Mouse (Mus musculus): ENCODE data around the gene Fam129c. TPM values are rescaled to one million over a fixed set of nuclear protein-coding genes. Genes with fewer than 3 reads are reported as not detected.

The Fam129c gene
- polyA plus RNA-seq, 1 experiment from 2014 or later, result 1.2 TPM

DNA sequence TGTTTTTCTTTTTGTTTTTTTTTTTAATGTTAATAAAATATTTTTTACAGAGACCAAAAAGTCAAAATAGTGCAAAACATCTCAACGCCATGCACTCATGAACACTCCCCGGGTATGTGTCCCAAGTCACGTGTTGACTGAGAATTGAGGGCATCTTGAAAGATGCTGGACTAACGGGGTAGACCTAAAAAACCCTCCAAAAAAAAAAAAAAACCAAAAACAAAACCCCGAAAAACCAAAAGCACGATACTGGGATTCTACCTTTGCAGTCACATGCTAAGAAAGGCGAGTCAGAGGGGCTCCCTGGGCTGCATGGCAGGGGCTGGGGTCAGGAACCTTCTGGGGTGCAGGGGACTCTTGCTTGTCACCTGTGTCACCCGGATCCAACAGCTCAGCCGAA is 29.3 kb downstream of the Fam129c start:
- ATAC-seq (no peak), DNase-seq (ENCODE audit: low spot score) (no peak)
- TF ChIP-seq CTCF (IDR thresholded peaks at IDR 0.05) (no peak), EP300 (IDR thresholded peaks at IDR 0.05) (no peak)
- Histone ChIP-seq H3K4me2 (replicated peaks; ENCODE audit: low read depth, low read length) (no peak overlapping the region), H3K27ac (ENCODE audit: low read length) (no peak overlapping the region), H3K36me3 (ENCODE audit: insufficient read depth, low read length) (peaks cover 29% of the 10 kb centered on the region), H3K4me1 (ENCODE audit: insufficient read depth, low read depth, low read length) (peaks cover 13% of the 10 kb centered on the region; the same call in 1 of the 2 replicates), H3K9me3 (ENCODE audit: low read length) (no peaks in the 10 kb centered on the region), H3K27me3 (replicated peaks; ENCODE audit: insufficient read depth, low read length) (0 out of 2 replicates have a peak, but pooled peaks cover 7% of the 10 kb centered on the region), H3K9ac (replicated peaks; ENCODE audit: low read depth) (no peak overlapping the region), H3K4me3 (ENCODE audit: low read depth, low read length) (no peak overlapping the region)
- WGBS, result 77% methylated on average over 9 of the region's 9 CpGs

GRCm38 (mm10) chr8:71627265-71628099 is 30.0 kb downstream of the Fam129c start:
- ATAC-seq (peak; percentile 32; the same call in 1 of the 2 replicates), DNase-seq (ENCODE audit: low spot score) (peak; percentile 32)
- peaks cover 22% of the 10 kb centered on the region for H3K36me3 ChIP-seq (ENCODE audit: insufficient read depth, low read length)
- peak overlapping the region; percentile 66 for H3K27ac ChIP-seq (ENCODE audit: low read length)
- no peak overlapping the region for H3K9ac ChIP-seq (replicated peaks; ENCODE audit: low read depth)
- no peak overlapping the region for H3K4me3 ChIP-seq (ENCODE audit: low read depth, low read length)
- TF ChIP-seq EP300 (IDR thresholded peaks at IDR 0.05), result no peak
- TF ChIP-seq CTCF (IDR thresholded peaks at IDR 0.05), result peak; percentile 33; the same call in 1 of the 2 replicates
- H3K4me2 ChIP-seq (replicated peaks; ENCODE audit: low read depth, low read length), result 0 out of 2 replicates have a peak overlapping the region, but pooled peaks have one; percentile 11
- no peaks in the 10 kb centered on the region for H3K9me3 ChIP-seq (ENCODE audit: low read length)
- peaks cover 13% of the 10 kb centered on the region; the same call in 1 of the 2 replicates for H3K4me1 ChIP-seq (ENCODE audit: insufficient read depth, low read depth, low read length)
- WGBS, result 39% methylated on average over 9 of the region's 9 CpGs
- 0 out of 2 replicates have a peak, but pooled peaks cover 7% of the 10 kb centered on the region for H3K27me3 ChIP-seq (replicated peaks; ENCODE audit: insufficient read depth, low read length)

GRCm38 (mm10) chr8:71628396-71629095 is 31.1 kb downstream of the Fam129c start:
- H3K27ac ChIP-seq (ENCODE audit: low read length), result peak overlapping the region; percentile 66
- 0 out of 2 replicates have a peak, but pooled peaks cover 7% of the 10 kb centered on the region for H3K27me3 ChIP-seq (replicated peaks; ENCODE audit: insufficient read depth, low read length)
- H3K4me1 ChIP-seq (ENCODE audit: insufficient read depth, low read depth, low read length), result peaks cover 13% of the 10 kb centered on the region; the same call in 1 of the 2 replicates
- peak overlapping the region; percentile 48; the same call in 1 of the 2 replicates for H3K9ac ChIP-seq (replicated peaks; ENCODE audit: low read depth)
- peaks cover 11% of the 10 kb centered on the region for H3K36me3 ChIP-seq (ENCODE audit: insufficient read depth, low read length)
- DNase-seq (ENCODE audit: low spot score) (peak; percentile 47), ATAC-seq (no peak)
- 5% methylated on average over 16 of the region's 16 CpGs for WGBS
- H3K4me3 ChIP-seq (ENCODE audit: low read depth, low read length), result peak overlapping the region; percentile 39
- TF ChIP-seq EP300 (IDR thresholded peaks at IDR 0.05) (0 out of 2 replicates have a peak, but pooled peaks have one; percentile 1), CTCF (IDR thresholded peaks at IDR 0.05) (no peak)
- peak overlapping the region; percentile 91 for H3K4me2 ChIP-seq (replicated peaks; ENCODE audit: low read depth, low read length)
- H3K9me3 ChIP-seq (ENCODE audit: low read length), result no peaks in the 10 kb centered on the region

DNA sequence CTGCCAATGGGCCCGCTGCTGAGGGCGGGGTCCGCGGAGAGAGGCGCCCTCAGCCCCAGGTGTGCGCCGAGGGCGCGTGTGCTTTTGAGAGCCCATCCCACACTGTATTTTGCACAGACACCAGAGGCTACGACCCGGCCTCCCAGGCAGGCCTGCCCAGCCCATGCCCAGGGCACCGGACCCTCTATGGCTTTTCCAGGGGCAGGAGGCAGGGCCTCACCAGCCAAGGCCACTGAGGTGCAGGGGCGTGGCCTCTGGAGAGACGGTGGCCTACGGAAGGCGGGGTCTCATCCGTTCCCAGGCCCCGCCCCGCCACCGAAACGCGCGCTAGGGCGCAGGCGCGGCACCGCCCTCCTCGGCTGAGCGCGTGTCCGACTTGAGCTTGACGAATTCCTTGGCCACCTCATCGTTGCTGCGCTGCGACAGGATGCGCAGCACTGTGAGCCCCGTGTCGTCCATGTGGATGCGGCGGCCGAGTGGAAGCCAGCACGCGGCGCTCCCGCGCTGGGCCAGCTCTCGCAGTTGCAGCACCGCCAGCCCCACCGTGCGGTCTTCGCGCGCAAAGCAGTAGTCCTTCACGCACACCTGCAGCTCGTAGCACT is 31.7 kb downstream of the Fam129c start:
- ATAC-seq (peak; percentile 89), DNase-seq (ENCODE audit: low spot score) (peak; percentile 94)
- peak overlapping the region; percentile 38; the same call in 1 of the 2 replicates for H3K27ac ChIP-seq (ENCODE audit: low read length)
- H3K4me1 ChIP-seq (ENCODE audit: insufficient read depth, low read depth, low read length), result peaks cover 13% of the 10 kb centered on the region; the same call in 1 of the 2 replicates
- peaks cover 5% of the 10 kb centered on the region for H3K36me3 ChIP-seq (ENCODE audit: insufficient read depth, low read length)
- peak overlapping the region; percentile 91 for H3K4me2 ChIP-seq (replicated peaks; ENCODE audit: low read depth, low read length)
- H3K27me3 ChIP-seq (replicated peaks; ENCODE audit: insufficient read depth, low read length), result 0 out of 2 replicates have a peak, but pooled peaks cover 11% of the 10 kb centered on the region
- H3K9me3 ChIP-seq (ENCODE audit: low read length), result no peaks in the 10 kb centered on the region
- peak overlapping the region; percentile 48; the same call in 1 of the 2 replicates for H3K9ac ChIP-seq (replicated peaks; ENCODE audit: low read depth)
- H3K4me3 ChIP-seq (ENCODE audit: low read depth, low read length), result peak overlapping the region; percentile 39
- under 1% methylated on average over 50 of the region's 55 CpGs for WGBS
- TF ChIP-seq CTCF (IDR thresholded peaks at IDR 0.05) (peak; percentile 70), EP300 (IDR thresholded peaks at IDR 0.05) (no peak)

DNA sequence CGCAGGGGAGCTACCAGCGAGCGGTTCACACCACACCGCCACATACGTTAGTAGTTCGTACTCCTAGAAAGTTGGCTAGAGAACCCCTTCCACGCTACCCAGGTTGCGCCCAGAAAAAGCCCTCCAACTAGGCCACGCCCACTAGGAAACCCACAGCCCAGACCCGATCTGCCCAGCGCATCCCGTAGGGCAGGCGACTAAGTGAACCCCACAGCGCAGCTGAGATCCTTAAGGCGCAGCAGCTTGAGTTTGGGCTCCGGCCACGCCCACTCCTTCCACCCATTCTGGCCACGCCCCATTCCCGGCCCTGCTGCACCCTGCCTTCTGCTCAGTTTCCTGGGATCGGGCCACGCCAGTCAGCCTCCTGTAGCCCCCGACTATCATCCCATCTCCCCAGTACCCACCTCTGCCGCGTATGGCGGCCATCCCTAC is 32.3 kb downstream of the Fam129c start:
- WGBS, result 2% methylated on average over 25 of the region's 25 CpGs
- no peaks in the 10 kb centered on the region for H3K36me3 ChIP-seq (ENCODE audit: insufficient read depth, low read length)
- no peaks in the 10 kb centered on the region for H3K9me3 ChIP-seq (ENCODE audit: low read length)
- H3K4me3 ChIP-seq (ENCODE audit: low read depth, low read length), result peak overlapping the region; percentile 39; the same call in 1 of the 2 replicates
- DNase-seq (ENCODE audit: low spot score) (peak; percentile 44), ATAC-seq (peak; percentile 18)
- TF ChIP-seq EP300 (IDR thresholded peaks at IDR 0.05) (no peak), CTCF (IDR thresholded peaks at IDR 0.05) (no peak)
- peak overlapping the region; percentile 91 for H3K4me2 ChIP-seq (replicated peaks; ENCODE audit: low read depth, low read length)
- H3K4me1 ChIP-seq (ENCODE audit: insufficient read depth, low read depth, low read length), result peaks cover 13% of the 10 kb centered on the region; the same call in 1 of the 2 replicates
- 0 out of 2 replicates have a peak, but pooled peaks cover 11% of the 10 kb centered on the region for H3K27me3 ChIP-seq (replicated peaks; ENCODE audit: insufficient read depth, low read length)
- H3K9ac ChIP-seq (replicated peaks; ENCODE audit: low read depth), result no peak overlapping the region
- H3K27ac ChIP-seq (ENCODE audit: low read length), result 0 out of 2 replicates have a peak overlapping the region, but pooled peaks have one; percentile 5

All from lung, postnatal 0 days (tissue).